Mouse (Mus musculus) Patski (cell line): ENCODE data around the gene Ppp1r12a. TPM values are rescaled to one million over a fixed set of nuclear protein-coding genes. Genes with fewer than 3 reads are reported as not detected.

Experiments used
- ATAC-seq: fragments of 100-300 bp; one replicate; pipeline ENCODE4 v1.8.0; 2021
- CTCF ChIA-PET: fragments of 350-600 bp; sonication (Branson Sonifier 250); formaldehyde crosslinking; loops from one replicate; lab custom pipeline; 2022; ENCODE audit warnings: inconsistent platforms; lab: Charles Lee
- POLR2A ChIA-PET: fragments of 350-600 bp; sonication (Branson Sonifier 250); formaldehyde crosslinking; loops from one replicate; lab custom pipeline; 2022; ENCODE audit warnings: antibody characterized with exemption, inconsistent platforms; lab: Charles Lee
- DNase-seq: peaks from one replicate; pipeline ENCODE4 v3.0.0-alpha.2; 2011; ENCODE audit warnings: low read depth, low spot score
- H3K27me3 ChIP-seq: fragments of 371-371 bp; one replicate; pipeline ENCODE4 v1.5.1; 2021
- CTCF ChIP-seq: fragments of 100-300 bp; IDR thresholded peaks from one replicate; pipeline ENCODE4 v1.5.1; 2021
- in situ Hi-C: fragments of 300-500 bp; cut with MboI; formaldehyde crosslinking; loops from 3 replicates; pipeline ENCODE4 v1.11.1; 2018; ENCODE audit warnings: low pct_unique_long_range_greater_than_20kb, mixed read lengths
- polyA plus RNA-seq: library from polyadenylated mRNA; unstranded; gene quantifications from one replicate; pipeline ENCODE4 v1.2.3, GENCODE M21; 2021

Gene Ppp1r12a
- polyA plus RNA-seq, 1 experiment from 2014 or later = 68.9 TPM

- CTCF ChIA-PET = interaction anchor here (0.7 kb wide), 1 partner anchor 21 kb away, joined by 3 read pairs; no protein-coding TSS in a partner anchor
These were observed 123.0 kb downstream of the Ppp1r12a start for GRCm38 (mm10) chr10:108284977-108285376.

GRCm38 (mm10) chr10:108286658-108287437 is 124.9 kb downstream of the Ppp1r12a start:
- DNase-seq (no peak), ATAC-seq (no peak)
- no peaks in the 10 kb centered on the region for H3K27me3 ChIP-seq
- in situ Hi-C loops = no loop called here
- ChIA-PET CTCF (interaction anchor here (1.1 kb wide), 1 partner anchor 8 kb away, joined by 3 read pairs; no protein-coding TSS in a partner anchor), POLR2A (no interaction called here)
- no peak for TF ChIP-seq CTCF

More at GRCm38 (mm10) chr10:108284977-108285376, 123.0 kb downstream of the Ppp1r12a start:
- DNase-seq = no peak
- H3K27me3 ChIP-seq = no peaks in the 10 kb centered on the region
- ATAC-seq = no peak
- POLR2A ChIA-PET = interaction anchor here (1.6 kb wide), 1 partner anchor 10 kb away, joined by 4 read pairs; no protein-coding TSS in a partner anchor
- no peak for TF ChIP-seq CTCF
- in situ Hi-C loops = no loop called here

- in situ Hi-C loops = no loop called here
- CTCF ChIA-PET = no interaction called here
These were observed 125.4 kb downstream of the Ppp1r12a start for GRCm38 (mm10) chr10:108287438-108287801.

GRCm38 (mm10) chr10:108290046-108290445 is 128.1 kb downstream of the Ppp1r12a start:
- DNase-seq (no peak), ATAC-seq (no peak)
- POLR2A ChIA-PET = interaction anchor here (0.6 kb wide), 1 partner anchor 360 kb away, joined by 3 read pairs; no protein-coding TSS in a partner anchor
- CTCF ChIA-PET = interaction anchor here (1.1 to 1.4 kb wide), 2 partner anchors 8 to 9 kb away, joined by 3 to 5 read pairs; no protein-coding TSS in a partner anchor
- H3K27me3 ChIP-seq = no peaks in the 10 kb centered on the region
- in situ Hi-C loops = no loop called here
- no peak for TF ChIP-seq CTCF

More at GRCm38 (mm10) chr10:108287438-108287801, 125.4 kb downstream of the Ppp1r12a start:
- no peaks in the 10 kb centered on the region for H3K27me3 ChIP-seq
- POLR2A ChIA-PET = interaction anchor here (0.7 kb wide), 1 partner anchor 144 kb away, joined by 3 read pairs; no protein-coding TSS in a partner anchor
- ATAC-seq = no peak
- no peak for DNase-seq
- TF ChIP-seq CTCF = no peak

- DNase-seq = no peak
- no peaks in the 10 kb centered on the region for H3K27me3 ChIP-seq
- POLR2A ChIA-PET = interaction anchor here (1.5 kb wide), 1 partner anchor 10 kb away, joined by 5 read pairs; no protein-coding TSS in a partner anchor
- CTCF ChIA-PET = interaction anchor here (0.9 to 1.6 kb wide), 4 partner anchors 9 to 154 kb away, joined by 3 read pairs; no protein-coding TSS in a partner anchor
- in situ Hi-C loops = no loop called here
- no peak for TF ChIP-seq CTCF
- ATAC-seq = peak; percentile 63
These were observed 129.9 kb downstream of the Ppp1r12a start for GRCm38 (mm10) chr10:108291688-108292471.

GRCm38 (mm10) chr10:108292651-108293050 is 130.7 kb downstream of the Ppp1r12a start:
- H3K27me3 ChIP-seq = no peaks in the 10 kb centered on the region
- ATAC-seq = no peak
- in situ Hi-C loops = no loop called here
- CTCF ChIA-PET = interaction anchor here (0.9 to 1.6 kb wide), 4 partner anchors 8 to 153 kb away, joined by 3 read pairs; no protein-coding TSS in a partner anchor
- DNase-seq = no peak
- no peak for TF ChIP-seq CTCF
- POLR2A ChIA-PET = interaction anchor here (0.6 to 1.5 kb wide), 2 partner anchors 9 to 259 kb away, joined by 5 to 6 read pairs; no protein-coding TSS in a partner anchor

- ChIA-PET POLR2A (interaction anchor here (0.6 to 1.5 kb wide), 2 partner anchors 8 to 15 kb away, joined by 3 to 5 read pairs; no protein-coding TSS in a partner anchor), CTCF (interaction anchor here (1.7 kb wide), 1 partner anchor 152 kb away, joined by 5 read pairs; no protein-coding TSS in a partner anchor)
- ATAC-seq = no peak
- no peak for TF ChIP-seq CTCF
- in situ Hi-C loops = no loop called here
- H3K27me3 ChIP-seq = no peaks in the 10 kb centered on the region
- DNase-seq = no peak
These were observed 131.7 kb downstream of the Ppp1r12a start for GRCm38 (mm10) chr10:108293620-108294195.

GRCm38 (mm10) chr10:108294766-108295165 is 132.8 kb downstream of the Ppp1r12a start:
- CTCF ChIA-PET = interaction anchor here (0.7 to 1.7 kb wide), 2 partner anchors 8 to 151 kb away, joined by 3 to 5 read pairs; no protein-coding TSS in a partner anchor
- no peaks in the 10 kb centered on the region for H3K27me3 ChIP-seq
- ATAC-seq (no peak), DNase-seq (no peak)
- no peak for TF ChIP-seq CTCF
- POLR2A ChIA-PET = interaction anchor here (1.3 kb wide), 1 partner anchor 9 kb away, joined by 4 read pairs; no protein-coding TSS in a partner anchor
- in situ Hi-C loops = loop anchor here (5.0 kb wide), 1 partner anchor 238 kb away; no protein-coding TSS in a partner anchor

- in situ Hi-C loops = loop anchor here (5.0 kb wide), 1 partner anchor 236 kb away; no protein-coding TSS in a partner anchor
- no peaks in the 10 kb centered on the region for H3K27me3 ChIP-seq
- ChIA-PET POLR2A (interaction anchor here (0.6 kb wide), 1 partner anchor 141 kb away, joined by 3 read pairs; no protein-coding TSS in a partner anchor), CTCF (interaction anchor here (0.8 to 1.2 kb wide), 2 partner anchors 139 to 149 kb away, joined by 3 read pairs; no protein-coding TSS in a partner anchor)
- TF ChIP-seq CTCF = no peak
- ATAC-seq = no peak
- no peak for DNase-seq
These were observed 134.5 kb downstream of the Ppp1r12a start for GRCm38 (mm10) chr10:108296446-108296845.
